Comparison of ENCODE assay signal across 9 mouse cellular contexts in genomic region chr2:144635644-144636320, GRCm38 (mm10). TPM values are rescaled to one million over a fixed set of nuclear protein-coding genes. Genes with fewer than 3 reads are reported as not detected.
DNase-seq lines count a peak whose midpoint lies in the region; ATAC-seq and TF ChIP-seq lines count a peak whose summit lies in the region.
"Had no signal": no experiment of that assay in that cellular context is flagged by ENCODE, and none has a peak within 500 bp of the region (broad histone marks: within the 10 kb centered on the region; RNA-seq: fewer than 3 reads in every experiment).

No protein-coding gene starts in this region.

- peaks cover 3% of the 10 kb centered on the region; the same call in 1 of the 2 replicates for H3K4me1 ChIP-seq in forebrain, embryonic 10.5 days
- peaks cover 8% of the 10 kb centered on the region for H3K4me1 ChIP-seq in hindbrain, embryonic 10.5 days (replicated peaks)
- no peaks in the 10 kb centered on the region for H3K4me1 ChIP-seq in lung, embryonic 14.5 days (ENCODE audit: insufficient read depth)
- H3K4me1 ChIP-seq: lung, embryonic 15.5 days had no signal

- H3K9ac ChIP-seq in lung, embryonic 14.5 days = no peak overlapping the region
- H3K9ac ChIP-seq: lung, embryonic 15.5 days had no signal

- no peak overlapping the region for H3K4me2 ChIP-seq in lung, embryonic 14.5 days
- H3K4me2 ChIP-seq: lung, embryonic 15.5 days had no signal

- peak; percentile 94 for TF ChIP-seq CTCF in lung, embryonic 14.5 days (IDR thresholded peaks at IDR 0.05; ENCODE audit: low read depth)

- peak; percentile 67; the same call in 1 of the 2 replicates for ATAC-seq in lung, embryonic 14.5 days (ENCODE audit: insufficient read depth)

- no peak overlapping the region for H3K27ac ChIP-seq in forebrain, embryonic 10.5 days
- H3K27ac ChIP-seq in hindbrain, embryonic 10.5 days = no peak overlapping the region
- no peak overlapping the region for H3K27ac ChIP-seq in lung, embryonic 14.5 days (ENCODE audit: low read depth)
- H3K27ac ChIP-seq: lung, embryonic 15.5 days had no signal

- DNase-seq in MN1 (ENCODE audit: low spot score) = peak; percentile 44
- DNase-seq in c-Kit-positive CD71-negative TER-119-negative erythroid progenitor cells, embryonic 14.5 days (ENCODE audit: low read depth) = peak; percentile 33
- DNase-seq in forebrain, embryonic 10.5 days (ENCODE audit: extremely low spot score, low spot score) = peak; percentile 38
- peak; percentile 58 for DNase-seq in hindbrain, embryonic 10.5 days (ENCODE audit: low spot score)
- DNase-seq in layer of hippocampus, adult 18-20 months (ENCODE audit: low spot score in 2 of 2) = peak; percentile 40 to 81
- DNase-seq in lung, embryonic 14.5 days = peak; percentile 83
- peak; percentile 23 for DNase-seq in retina, adult 2 months (ENCODE audit: low read depth, low spot score)
- peak; percentile 32 to 67 for DNase-seq in urinary bladder, postnatal 4 days (ENCODE audit: low spot score in 2 of 2)

- peaks cover 6% of the 10 kb centered on the region; the same call in 1 of the 2 replicates for H3K36me3 ChIP-seq in forebrain, embryonic 10.5 days (replicated peaks)
- no peaks in the 10 kb centered on the region for H3K36me3 ChIP-seq in hindbrain, embryonic 10.5 days
- H3K36me3 ChIP-seq in lung, embryonic 14.5 days (ENCODE audit: insufficient read depth) = no peaks in the 10 kb centered on the region
- H3K36me3 ChIP-seq: lung, embryonic 15.5 days had no signal

- no peak overlapping the region for H3K4me3 ChIP-seq in forebrain, embryonic 10.5 days
- H3K4me3 ChIP-seq in hindbrain, embryonic 10.5 days = no peak overlapping the region
- H3K4me3 ChIP-seq in lung, embryonic 14.5 days (ENCODE audit: low read depth, low read length) = no peak overlapping the region
- H3K4me3 ChIP-seq: lung, embryonic 15.5 days had no signal

- 26% methylated on average over 5 of the region's 5 CpGs for WGBS in forebrain, embryonic 10.5 days
- WGBS in hindbrain, embryonic 10.5 days = 29% methylated on average over 5 of the region's 5 CpGs
- 18% methylated on average over 5 of the region's 5 CpGs for whole genome bisulfite sequencing in lung, embryonic 14.5 days

- no peaks in the 10 kb centered on the region for H3K27me3 ChIP-seq in forebrain, embryonic 10.5 days (ENCODE audit: poor library complexity, severe bottlenecking)
- H3K27me3 ChIP-seq in hindbrain, embryonic 10.5 days (ENCODE audit: insufficient read depth, poor library complexity, severe bottlenecking) = no peaks in the 10 kb centered on the region
- H3K27me3 ChIP-seq in lung, embryonic 14.5 days (ENCODE audit: insufficient read depth, low read length) = no peaks in the 10 kb centered on the region
- H3K27me3 ChIP-seq: lung, embryonic 15.5 days had no signal

- peaks cover 2% of the 10 kb centered on the region; the same call in 1 of the 2 replicates for H3K9me3 ChIP-seq in forebrain, embryonic 10.5 days
- H3K9me3 ChIP-seq in hindbrain, embryonic 10.5 days = 0 out of 2 replicates have a peak, but pooled peaks cover 2% of the 10 kb centered on the region
- H3K9me3 ChIP-seq in lung, embryonic 14.5 days (ENCODE audit: low read depth, low read length) = no peaks in the 10 kb centered on the region
- H3K9me3 ChIP-seq: lung, embryonic 15.5 days had no signal

RNA-seq across cellular contexts. Expression of gene Dtd1, which starts 36.1 kb away (rescaled TPM):
- polyA plus RNA-seq in forebrain, embryonic 10.5 days (2016; fragmentation: Nextera tagmentation; extraction: Ambion mirVana) = 37.7 and 40.4 TPM in 2 replicates
- polyA plus RNA-seq in hindbrain, embryonic 10.5 days (2016; fragmentation: Nextera tagmentation; extraction: Ambion mirVana) = 27.1 and 31.5 TPM in 2 replicates
- 10 to 100 TPM; 74.4 to 76.2 TPM for total RNA-seq in layer of hippocampus, adult 18-20 months (2021)
- polyA plus RNA-seq in lung, embryonic 14.5 days (2014; fragmentation: Nextera tagmentation; extraction: Ambion mirVana) = 35.0 and 39.9 TPM in 2 replicates

RNA-seq across cellular contexts. Expression of gene Smim26, which starts 41.9 kb away (rescaled TPM):
- 31.2 and 31.5 TPM in 2 replicates for polyA plus RNA-seq in forebrain, embryonic 10.5 days (2016; fragmentation: Nextera tagmentation; extraction: Ambion mirVana)
- 26.0 and 40.1 TPM in 2 replicates for polyA plus RNA-seq in hindbrain, embryonic 10.5 days (2016; fragmentation: Nextera tagmentation; extraction: Ambion mirVana)
- total RNA-seq in layer of hippocampus, adult 18-20 months (2021) = 10 to 100 TPM; 60.5 to 62.2 TPM
- 29.0 and 34.5 TPM in 2 replicates for polyA plus RNA-seq in lung, embryonic 14.5 days (2014; fragmentation: Nextera tagmentation; extraction: Ambion mirVana)

Comparison
In these comparisons a context has a peak if more than half of its experiments do, and no peak if none do; other contexts are left out.
1. DNase-seq: peak in every context shown above with its lines; median percentile 83 in lung, embryonic 14.5 days; 60 in layer of hippocampus, adult 18-20 months; 58 in hindbrain, embryonic 10.5 days; 50 in urinary bladder, postnatal 4 days; 44 in MN1; 38 in forebrain, embryonic 10.5 days; 33 in c-Kit-positive CD71-negative TER-119-negative erythroid progenitor cells, embryonic 14.5 days; 23 in retina, adult 2 months.